Mouse (Mus musculus) spleen, postnatal 10 days (tissue): ENCODE results near the gene Cenpi.

Experiments
- DNase-seq, 2 experiments: peaks; one replicate each; pipeline ENCODE4 v3.0.0; 2021 to 2022; ENCODE audit warnings: low spot score in 2 of 2

Cenpi gene

DNA sequence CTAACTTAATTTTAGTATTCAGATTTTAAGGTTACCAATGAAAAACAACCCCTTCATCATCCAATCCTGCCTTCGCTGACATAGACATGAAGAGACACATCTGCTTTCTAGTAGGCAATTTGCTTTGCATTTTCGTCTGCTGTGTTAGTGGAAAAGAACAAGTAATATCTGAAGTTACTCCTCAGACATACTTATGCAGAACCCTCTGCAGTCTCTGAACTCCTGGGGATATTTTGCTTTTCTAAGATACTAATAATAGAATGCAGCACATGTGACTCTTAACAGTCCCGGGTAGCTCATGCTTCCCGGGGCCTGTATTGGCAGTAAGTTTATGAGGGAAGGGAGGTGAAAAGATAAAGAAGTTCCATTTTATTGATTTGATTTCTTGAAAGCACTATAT lies 54.3 kb downstream of the Cenpi start:
- no peak for DNase-seq

DNA sequence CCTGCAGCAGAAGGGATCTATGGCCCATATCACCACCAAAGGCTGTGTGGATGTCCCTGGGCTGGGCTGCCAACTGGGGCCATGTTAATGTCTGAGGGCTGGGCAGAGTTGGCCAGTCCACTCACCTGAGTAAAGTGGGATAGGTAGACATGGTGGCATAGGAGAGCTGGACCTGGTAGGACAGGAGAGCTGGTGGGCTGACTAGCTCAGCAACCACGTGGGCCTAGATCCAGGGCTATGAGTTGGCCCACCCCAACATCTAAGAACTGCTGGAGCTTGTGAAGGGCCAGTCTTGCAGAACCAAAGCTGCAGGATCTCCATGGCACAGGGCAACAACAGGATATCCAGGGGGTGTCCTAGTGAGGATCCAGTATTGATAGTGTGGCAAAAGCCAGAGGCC lies 57.5 kb downstream of the Cenpi start:
- DNase-seq = no peak

DNA sequence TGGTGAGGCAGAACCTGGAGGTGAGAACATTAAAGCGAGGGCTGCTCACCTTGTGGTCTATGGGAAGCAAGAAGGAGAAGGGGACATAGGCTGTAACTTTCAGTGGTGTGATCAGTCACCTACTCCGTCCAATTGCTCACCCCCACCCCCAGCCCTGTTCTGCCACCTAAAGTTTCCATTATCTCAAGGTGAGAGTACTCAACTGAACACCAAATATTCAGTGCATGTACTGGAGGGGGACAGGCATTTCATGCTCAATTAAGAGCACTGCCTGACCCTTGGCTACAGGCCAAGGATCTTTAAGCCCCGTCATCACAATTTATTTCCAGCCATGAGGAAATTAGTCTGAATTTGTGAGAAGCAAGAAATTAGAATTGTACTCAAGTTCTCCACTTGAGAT lies 58.7 kb downstream of the Cenpi start:
- DNase-seq = no peak

DNA sequence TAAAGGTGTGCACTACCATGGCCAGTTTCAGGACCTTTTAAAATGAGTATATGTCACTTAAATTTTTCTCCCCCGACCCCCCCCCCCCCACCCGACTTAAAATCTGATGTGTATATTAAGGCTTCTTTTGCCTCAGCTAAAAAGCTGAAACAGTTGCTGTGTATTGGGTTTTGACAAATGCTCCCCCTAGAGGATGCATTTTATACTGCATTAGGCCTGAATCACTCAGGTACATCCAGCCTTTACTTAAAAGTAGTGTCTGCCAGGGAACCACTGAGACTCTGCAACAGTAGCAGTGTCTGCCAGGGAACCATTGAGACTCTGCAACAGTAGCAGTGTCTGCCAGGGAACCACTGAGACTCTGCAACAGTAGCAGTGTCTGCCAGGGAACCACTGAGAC lies 63.4 kb downstream of the Cenpi start:
- DNase-seq = no peak

DNA sequence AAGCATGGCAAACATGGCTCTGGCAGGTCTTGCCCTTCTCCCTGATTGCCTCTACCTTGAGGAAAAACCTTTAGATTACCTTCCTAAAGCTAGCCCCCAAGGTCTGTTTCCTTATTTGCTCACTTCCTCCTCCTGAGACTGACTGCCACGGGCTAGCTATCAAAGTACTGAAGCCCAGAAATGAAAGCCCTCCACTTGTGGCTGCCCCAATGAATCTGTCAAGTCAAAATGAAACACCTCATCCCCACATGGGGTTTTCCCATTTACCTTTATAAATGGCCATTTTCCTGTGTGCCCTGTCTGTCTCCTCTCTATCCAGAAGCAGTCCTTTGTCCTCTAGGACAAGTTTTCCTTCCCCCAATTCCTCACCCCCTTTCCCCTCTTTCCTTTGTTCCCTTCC lies 66.3 kb downstream of the Cenpi start:
- DNase-seq = no peak

DNA sequence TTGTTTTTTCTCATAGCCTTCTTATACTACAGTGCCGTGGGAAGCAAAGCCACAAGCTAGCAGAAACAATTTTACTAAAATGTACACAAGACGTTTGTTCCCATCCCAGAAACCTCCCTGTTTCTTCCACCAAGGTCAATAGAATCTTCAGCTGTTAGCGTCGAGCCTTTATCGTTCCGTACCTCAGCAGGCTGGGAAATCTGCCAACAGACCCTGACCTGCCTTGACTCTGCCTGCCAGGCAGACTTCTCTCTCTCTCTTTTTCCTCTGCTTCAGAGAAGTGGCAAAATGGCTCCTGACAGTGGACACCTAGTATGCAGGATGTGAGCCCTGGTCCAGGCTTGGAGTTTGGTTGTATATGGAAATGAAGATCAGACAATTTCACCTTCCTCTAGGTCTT lies 77.0 kb downstream of the Cenpi start:
- DNase-seq = no peak

DNA sequence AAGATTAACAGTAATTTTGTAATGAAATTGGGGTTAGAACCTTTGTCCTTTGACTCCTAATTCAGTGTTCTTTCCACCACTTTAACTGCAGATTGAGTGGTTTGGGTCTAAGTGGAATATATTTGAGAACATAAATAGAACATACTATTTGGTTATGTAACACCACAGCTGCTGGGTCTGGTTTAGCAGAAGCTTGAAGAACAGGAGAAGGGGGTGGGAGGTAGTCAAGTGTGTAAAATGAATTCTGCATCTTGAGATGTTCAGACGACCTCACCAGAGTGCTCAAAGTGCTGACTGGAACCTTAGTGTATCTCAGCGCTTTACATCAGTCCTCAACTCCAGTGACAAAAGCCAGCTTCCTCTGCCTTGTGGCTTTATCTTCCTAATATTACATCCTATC lies 91.1 kb downstream of the Cenpi start:
- DNase-seq = no peak

DNA sequence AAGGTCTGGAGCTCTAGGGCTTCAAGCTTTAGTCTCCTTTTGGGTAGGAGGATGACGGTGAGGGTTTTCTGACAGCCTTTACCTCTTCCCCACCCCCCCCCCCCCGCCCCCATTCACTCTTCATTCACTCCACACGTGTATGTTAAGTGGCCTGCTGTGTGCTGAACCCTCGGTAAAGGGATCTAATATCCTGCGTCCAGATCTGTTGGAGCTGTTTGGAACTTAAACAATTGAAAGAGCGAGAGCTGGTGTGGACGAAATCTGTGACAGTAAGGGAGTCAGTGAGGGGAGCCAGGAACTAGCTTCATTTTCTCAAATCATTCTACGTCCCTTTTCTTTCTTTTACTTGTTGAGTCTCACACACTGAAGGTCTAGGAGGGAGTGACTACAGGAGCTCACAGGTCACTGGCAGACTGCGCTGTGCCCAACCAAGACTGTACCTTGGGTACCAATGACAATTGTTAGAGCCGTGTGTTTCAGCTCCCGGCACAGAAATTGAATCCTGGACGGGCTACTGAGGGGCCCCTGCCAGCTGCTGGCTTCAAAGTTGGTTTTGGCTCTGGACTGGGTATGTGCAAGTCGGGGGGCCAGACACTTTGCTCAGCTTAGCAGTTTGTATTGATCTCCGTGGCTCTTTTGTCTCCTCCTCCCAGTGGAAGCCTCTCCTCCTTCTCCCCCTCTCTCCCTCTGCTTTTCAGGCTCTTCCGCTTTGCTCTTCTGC lies 96.1 kb downstream of the Cenpi start, which contains the start of gene Drp2:
Gene Drp2 (plus strand): TSS at position 689 of the 721 bp plus-strand sequence.
- no peak for DNase-seq

DNA sequence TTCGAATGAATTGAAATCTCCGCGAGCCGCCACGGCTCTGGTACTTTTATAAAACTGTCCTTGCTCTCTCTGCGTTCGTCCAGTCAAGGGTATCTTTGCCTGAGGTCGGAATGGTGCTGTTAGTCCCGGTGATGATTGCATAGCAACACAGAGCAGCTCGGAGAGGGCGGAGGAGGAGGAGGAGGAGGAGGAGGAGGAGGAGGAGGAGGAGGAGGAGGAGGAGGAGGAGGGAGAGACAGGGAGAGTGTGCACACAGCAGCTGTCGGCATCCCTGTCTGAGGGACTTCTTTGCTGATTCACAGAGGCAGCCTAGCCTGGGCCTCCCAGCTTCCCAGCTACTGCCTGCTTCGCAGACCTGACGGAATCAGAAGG lies 96.7 kb downstream of the Cenpi start:
- no peak for DNase-seq

DNA sequence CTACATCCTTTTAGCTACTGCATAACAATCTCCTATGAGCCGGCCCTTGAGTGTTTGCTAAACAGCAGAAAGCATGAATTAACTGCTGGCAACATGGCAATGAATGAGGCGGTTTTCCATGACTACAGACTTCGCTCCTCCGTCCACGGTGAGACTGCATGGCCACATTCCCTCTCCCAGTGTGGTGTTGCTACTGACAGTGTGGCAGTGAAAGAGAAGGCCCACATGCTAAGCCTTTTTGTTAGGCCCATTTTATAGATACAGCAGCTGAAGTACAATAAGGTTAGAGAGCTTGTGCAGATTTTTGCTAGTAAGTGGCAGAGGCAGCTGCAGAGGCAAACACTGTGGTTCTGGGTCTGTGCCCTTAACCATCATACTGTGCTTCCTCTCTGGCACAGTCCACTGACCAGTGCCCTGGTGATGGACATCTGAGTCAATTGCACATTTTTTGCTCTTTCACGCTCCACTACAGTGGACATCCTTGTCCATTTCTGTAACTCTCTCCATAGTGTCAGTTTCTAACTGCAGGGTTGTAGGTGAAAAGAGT lies 101.5 kb downstream of the Cenpi start:
- DNase-seq = no peak

DNA sequence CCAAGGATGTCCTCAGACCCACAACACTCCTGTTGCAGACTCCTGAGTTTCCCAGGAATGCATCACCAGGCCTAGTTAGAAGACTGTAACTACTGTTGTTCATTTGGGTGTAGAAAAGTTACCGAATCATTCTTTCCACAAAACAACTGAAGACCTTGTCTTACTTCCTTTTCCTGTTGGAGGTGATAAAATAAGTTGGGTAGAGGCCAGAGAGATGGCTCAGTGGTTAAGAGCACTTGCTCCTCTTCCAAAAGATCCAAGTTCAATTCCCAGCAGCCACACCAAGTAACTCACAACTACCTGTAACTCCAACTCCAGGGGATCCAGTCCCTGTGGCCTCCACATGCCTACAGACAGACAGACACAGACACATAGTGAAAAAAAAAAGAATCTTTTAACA lies 104.2 kb downstream of the Cenpi start:
- no peak for DNase-seq
